Mouse (Mus musculus): ENCODE data around the gene Ap2m1. TPM values are rescaled to one million over a fixed set of nuclear protein-coding genes. Genes with fewer than 3 reads are reported as not detected.

The Ap2m1 gene
- polyA plus RNA-seq, 1 experiment from 2014 or later: 1,287 TPM

GRCm38 (mm10) chr16:20557381-20557780, 22.1 kb downstream of the Ap2m1 start:
- H3K36me3 ChIP-seq (replicated peaks): peaks cover 53% of the 10 kb centered on the region
- no peak overlapping the region for H3K4me2 ChIP-seq
- H3K27ac ChIP-seq: no peak overlapping the region
- no peak overlapping the region for H3K9ac ChIP-seq
- no peaks in the 10 kb centered on the region for H3K27me3 ChIP-seq (replicated peaks)
- no peaks in the 10 kb centered on the region for H3K4me1 ChIP-seq
- no peak overlapping the region for H3K4me3 ChIP-seq
- no peak for ATAC-seq (replicated peaks)
- H3K9me3 ChIP-seq: no peaks in the 10 kb centered on the region
- 77% methylated on average over 7 of the region's 7 CpGs for WGBS

- no peaks in the 10 kb centered on the region for H3K27me3 ChIP-seq (replicated peaks)
- H3K27ac ChIP-seq: no peak overlapping the region
- no peak for ATAC-seq (replicated peaks)
- no peak overlapping the region for H3K4me3 ChIP-seq
- no peaks in the 10 kb centered on the region for H3K9me3 ChIP-seq
- no peak overlapping the region for H3K9ac ChIP-seq
- no peak overlapping the region for H3K4me2 ChIP-seq
- H3K4me1 ChIP-seq: no peaks in the 10 kb centered on the region
- WGBS: 39% methylated on average over 1 of the region's 1 CpGs
- H3K36me3 ChIP-seq (replicated peaks): peaks cover 6% of the 10 kb centered on the region
Measured at GRCm38 (mm10) chr16:20565075-20565474, 29.8 kb downstream of the Ap2m1 start.

- H3K9me3 ChIP-seq: no peaks in the 10 kb centered on the region
- H3K4me1 ChIP-seq: peaks cover 21% of the 10 kb centered on the region
- peak within 1 kb of the TSS; percentile 58 for H3K9ac ChIP-seq
- WGBS: 1% methylated on average over 24 of the region's 24 CpGs
- peaks cover 41% of the 10 kb centered on the region for H3K27me3 ChIP-seq (replicated peaks)
- ATAC-seq (replicated peaks): peak; percentile 87
- no peaks in the 10 kb centered on the region for H3K36me3 ChIP-seq (replicated peaks)
- H3K27ac ChIP-seq: peak within 1 kb of the TSS; percentile 51
- peak within 1 kb of the TSS; percentile 75 for H3K4me2 ChIP-seq
- peak within 1 kb of the TSS; percentile 53 for H3K4me3 ChIP-seq
Measured at GRCm38 (mm10) chr16:20589366-20589938, 54.2 kb downstream of the Ap2m1 start, which contains the start of gene Vwa5b2. TSS of gene Vwa5b2 (plus strand) at chr16:20589471.

- peaks cover 41% of the 10 kb centered on the region for H3K27me3 ChIP-seq (replicated peaks)
- H3K4me1 ChIP-seq: peaks cover 21% of the 10 kb centered on the region
- peak overlapping the region; percentile 75 for H3K4me2 ChIP-seq
- peak overlapping the region; percentile 53 for H3K4me3 ChIP-seq
- peak overlapping the region; percentile 58 for H3K9ac ChIP-seq
- ATAC-seq (replicated peaks): peak; percentile 91
- WGBS: 0% methylated on average over 39 of the region's 39 CpGs
- H3K27ac ChIP-seq: peak overlapping the region; percentile 51
- no peaks in the 10 kb centered on the region for H3K9me3 ChIP-seq
- H3K36me3 ChIP-seq (replicated peaks): no peaks in the 10 kb centered on the region
Measured at GRCm38 (mm10) chr16:20589939-20590679, 54.8 kb downstream of the Ap2m1 start.

GRCm38 (mm10) chr16:20590680-20591038, 55.4 kb downstream of the Ap2m1 start:
- peak overlapping the region; percentile 58 for H3K9ac ChIP-seq
- peak overlapping the region; percentile 75 for H3K4me2 ChIP-seq
- no peaks in the 10 kb centered on the region for H3K9me3 ChIP-seq
- peak; percentile 12 for ATAC-seq (replicated peaks)
- WGBS: 4% methylated on average over 17 of the region's 17 CpGs
- H3K4me1 ChIP-seq: peaks cover 21% of the 10 kb centered on the region
- peaks cover 41% of the 10 kb centered on the region for H3K27me3 ChIP-seq (replicated peaks)
- peak overlapping the region; percentile 53 for H3K4me3 ChIP-seq
- no peaks in the 10 kb centered on the region for H3K36me3 ChIP-seq (replicated peaks)
- H3K27ac ChIP-seq: peak overlapping the region; percentile 51; the same call in 1 of the 2 replicates

GRCm38 (mm10) chr16:20591076-20591705, 55.9 kb downstream of the Ap2m1 start:
- 5% methylated on average over 48 of the region's 48 CpGs for WGBS
- ATAC-seq (replicated peaks): no peak; the same call in 1 of the 2 replicates

More at GRCm38 (mm10) chr16:20591076-20591705, 55.9 kb downstream of the Ap2m1 start:
- no peak overlapping the region for H3K27ac ChIP-seq
- H3K4me2 ChIP-seq: peak overlapping the region; percentile 75
- H3K36me3 ChIP-seq (replicated peaks): no peaks in the 10 kb centered on the region
- H3K27me3 ChIP-seq (replicated peaks): peaks cover 41% of the 10 kb centered on the region
- peaks cover 21% of the 10 kb centered on the region for H3K4me1 ChIP-seq
- peak overlapping the region; percentile 58; the same call in 1 of the 2 replicates for H3K9ac ChIP-seq
- peak overlapping the region; percentile 53 for H3K4me3 ChIP-seq
- H3K9me3 ChIP-seq: no peaks in the 10 kb centered on the region

Other genes starting within 250 kb of the Ap2m1 start
- 66.0 and 66.9 TPM in 2 replicates for gene Parl, start 233.1 kb upstream of the Ap2m1 start, polyA plus RNA-seq (2015; fragmentation: Nextera tagmentation; extraction: Ambion mirVana)
- not detected in 2 replicates for gene Cyp2ab1, start 210.1 kb upstream of the Ap2m1 start, polyA plus RNA-seq (2015; fragmentation: Nextera tagmentation; extraction: Ambion mirVana)
- gene Abcc5, start 109.1 kb upstream of the Ap2m1 start, polyA plus RNA-seq (2015; fragmentation: Nextera tagmentation; extraction: Ambion mirVana): 165 and 182 TPM in 2 replicates
- 96.2 and 100 TPM in 2 replicates for gene Eif2b5, start 36.7 kb upstream of the Ap2m1 start, polyA plus RNA-seq (2015; fragmentation: Nextera tagmentation; extraction: Ambion mirVana)
- 42.0 and 43.8 TPM in 2 replicates for gene Dvl3, start 18.5 kb upstream of the Ap2m1 start, polyA plus RNA-seq (2015; fragmentation: Nextera tagmentation; extraction: Ambion mirVana)
- 85.8 and 86.2 TPM in 2 replicates for gene Abcf3, start 13.1 kb downstream of the Ap2m1 start, polyA plus RNA-seq (2015; fragmentation: Nextera tagmentation; extraction: Ambion mirVana)
- 20.4 and 24.0 TPM in 2 replicates for gene Vwa5b2, start 54.0 kb downstream of the Ap2m1 start, polyA plus RNA-seq (2015; fragmentation: Nextera tagmentation; extraction: Ambion mirVana)
- 8.5 and 10.4 TPM in 2 replicates for gene Eef1akmt4, start 76.1 kb downstream of the Ap2m1 start, polyA plus RNA-seq (2015; fragmentation: Nextera tagmentation; extraction: Ambion mirVana)
- 0.21 TPM in 1 of 2 replicates, not detected in the other for gene Gm49333, start 76.1 kb downstream of the Ap2m1 start, polyA plus RNA-seq (2015; fragmentation: Nextera tagmentation; extraction: Ambion mirVana)
- 40.8 and 42.9 TPM in 2 replicates for gene Alg3, start 76.3 kb downstream of the Ap2m1 start, polyA plus RNA-seq (2015; fragmentation: Nextera tagmentation; extraction: Ambion mirVana)
- 33.5 and 35.8 TPM in 2 replicates for gene Camk2n2, start 85.8 kb downstream of the Ap2m1 start, polyA plus RNA-seq (2015; fragmentation: Nextera tagmentation; extraction: Ambion mirVana)
- 17.1 and 19.9 TPM in 2 replicates for gene Ece2, start 94.3 kb downstream of the Ap2m1 start, polyA plus RNA-seq (2015; fragmentation: Nextera tagmentation; extraction: Ambion mirVana)
- 355 and 359 TPM in 2 replicates for gene Psmd2, start 116.2 kb downstream of the Ap2m1 start, polyA plus RNA-seq (2015; fragmentation: Nextera tagmentation; extraction: Ambion mirVana)
- gene Eif4g1, start 132.8 kb downstream of the Ap2m1 start, polyA plus RNA-seq (2015; fragmentation: Nextera tagmentation; extraction: Ambion mirVana): 146 and 148 TPM in 2 replicates
- gene Fam131a, start 157.8 kb downstream of the Ap2m1 start, polyA plus RNA-seq (2015; fragmentation: Nextera tagmentation; extraction: Ambion mirVana): 58.1 and 58.5 TPM in 2 replicates
- gene Polr2h, start 182.2 kb downstream of the Ap2m1 start, polyA plus RNA-seq (2015; fragmentation: Nextera tagmentation; extraction: Ambion mirVana): 82.3 and 90.6 TPM in 2 replicates
- gene Clcn2, start 182.3 kb downstream of the Ap2m1 start, polyA plus RNA-seq (2015; fragmentation: Nextera tagmentation; extraction: Ambion mirVana): 33.7 and 33.8 TPM in 2 replicates
- gene Chrd, start 197.6 kb downstream of the Ap2m1 start, polyA plus RNA-seq (2015; fragmentation: Nextera tagmentation; extraction: Ambion mirVana): 5.6 and 5.7 TPM in 2 replicates
- 1.3 and 1.7 TPM in 2 replicates for gene Thpo, start 199.0 kb downstream of the Ap2m1 start, polyA plus RNA-seq (2015; fragmentation: Nextera tagmentation; extraction: Ambion mirVana)

Measured in midbrain, embryonic 15.5 days (tissue).